Mouse (Mus musculus): Measurements from ENCODE around the gene Usp6nl. TPM values are rescaled to one million over a fixed set of nuclear protein-coding genes. Genes with fewer than 3 reads are reported as not detected.

Gene Usp6nl
- total and polyA plus RNA-seq, 2 experiments from 2014 or later = 6.5 to 18.3 TPM

DNA sequence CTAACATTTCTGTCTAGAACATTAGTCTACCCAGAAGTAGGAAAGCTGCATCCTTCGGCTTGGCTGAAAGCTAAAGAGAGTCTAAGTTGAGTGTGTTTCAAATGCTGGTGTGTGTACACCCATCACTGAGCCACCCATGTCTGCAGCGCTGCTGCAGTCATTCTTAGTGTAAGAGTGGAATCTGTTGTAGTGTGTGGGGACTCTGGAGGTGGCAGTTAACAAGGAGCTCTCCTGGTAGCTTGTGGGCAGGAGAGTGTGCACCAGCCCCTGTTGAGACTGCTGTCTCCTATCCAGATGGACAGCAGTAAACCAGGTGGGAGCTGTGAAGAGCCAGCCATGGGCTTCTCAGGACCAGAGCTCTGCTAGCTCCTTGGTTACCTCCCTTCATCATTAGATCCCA, 18.0 kb downstream of the Usp6nl start:
- DNase-seq (no peak), ATAC-seq (no peak)
- no peak overlapping the region for H3K4me2 ChIP-seq (ENCODE audit: low read depth)
- H3K4me3 ChIP-seq (ENCODE audit: low read depth, low read length) = no peak overlapping the region
- no peaks in the 10 kb centered on the region for H3K27me3 ChIP-seq (ENCODE audit: insufficient read depth, low read length)
- H3K9me3 ChIP-seq (ENCODE audit: low read length) = no peaks in the 10 kb centered on the region
- WGBS = 92% methylated on average over 2 of the region's 2 CpGs
- no peaks in the 10 kb centered on the region for H3K36me3 ChIP-seq (ENCODE audit: insufficient read depth)
- no peaks in the 10 kb centered on the region for H3K4me1 ChIP-seq (ENCODE audit: insufficient read depth)
- no peak overlapping the region for H3K9ac ChIP-seq
- H3K27ac ChIP-seq (ENCODE audit: low read depth, low read length) = no peak overlapping the region
- no peak for TF ChIP-seq CTCF (IDR thresholded peaks at IDR 0.05; ENCODE audit: low read depth)

- Histone ChIP-seq H3K27ac (ENCODE audit: low read depth, low read length) (no peak overlapping the region), H3K4me1 (ENCODE audit: insufficient read depth) (no peaks in the 10 kb centered on the region), H3K4me2 (ENCODE audit: low read depth) (no peak overlapping the region), H3K4me3 (ENCODE audit: low read depth, low read length) (no peak overlapping the region), H3K9ac (no peak overlapping the region), H3K9me3 (ENCODE audit: low read length) (no peaks in the 10 kb centered on the region), H3K36me3 (ENCODE audit: insufficient read depth) (no peaks in the 10 kb centered on the region), H3K27me3 (ENCODE audit: insufficient read depth, low read length) (no peaks in the 10 kb centered on the region)
- no peak for TF ChIP-seq CTCF (IDR thresholded peaks at IDR 0.05; ENCODE audit: low read depth)
- no peak for ATAC-seq
- no peak for DNase-seq
- WGBS = 84% methylated on average over 7 of the region's 7 CpGs
These were observed 19.0 kb downstream of the Usp6nl start for GRCm38 (mm10) chr2:6341496-6341895.

DNA sequence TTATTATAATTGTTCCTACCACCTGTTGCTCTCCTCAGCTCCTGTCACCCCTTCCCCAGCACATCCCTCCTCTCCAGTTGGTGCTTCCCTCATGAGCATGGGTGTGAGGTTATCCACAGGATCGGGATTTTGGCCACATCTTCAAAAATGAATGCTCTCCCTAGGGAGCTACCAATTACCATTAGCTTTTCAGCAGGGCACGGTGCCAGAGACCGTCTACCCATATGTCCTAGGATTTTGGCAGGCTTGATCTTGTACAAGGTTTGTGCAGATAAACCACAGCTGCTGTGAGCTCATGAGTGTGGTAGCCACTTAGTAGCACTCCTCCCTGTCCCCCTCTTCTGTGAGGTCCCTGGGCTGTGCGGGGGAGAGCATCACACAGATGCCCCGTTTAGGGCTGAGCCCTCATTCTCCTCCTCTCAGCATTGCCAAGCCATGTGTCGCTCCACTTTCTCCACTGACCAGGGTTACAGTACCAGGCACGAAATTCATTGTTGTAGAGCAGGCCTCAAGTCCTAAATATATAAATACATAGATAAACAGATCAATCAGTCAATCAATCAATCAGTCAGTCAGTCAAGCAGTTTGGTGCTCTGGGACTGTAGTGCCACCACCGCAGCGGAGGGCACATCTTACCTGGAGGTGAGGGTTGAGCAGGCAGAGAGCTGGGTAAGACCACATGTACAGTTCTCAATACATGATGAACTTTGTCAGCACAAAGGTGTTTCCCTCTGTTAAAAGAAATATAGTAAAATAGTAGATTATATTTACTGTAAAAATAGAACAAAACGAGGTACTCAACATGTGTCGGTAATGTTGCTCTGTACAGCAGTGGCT, 27.0 kb downstream of the Usp6nl start:
- ATAC-seq = peak; percentile 85
- no peak overlapping the region for H3K4me3 ChIP-seq (ENCODE audit: low read depth, low read length)
- DNase-seq = peak; percentile 61
- no peaks in the 10 kb centered on the region for H3K9me3 ChIP-seq (ENCODE audit: low read length)
- no peaks in the 10 kb centered on the region for H3K27me3 ChIP-seq (ENCODE audit: insufficient read depth, low read length)
- H3K4me1 ChIP-seq (ENCODE audit: insufficient read depth) = 0 out of 2 replicates have a peak, but pooled peaks cover 4% of the 10 kb centered on the region
- no peaks in the 10 kb centered on the region for H3K36me3 ChIP-seq (ENCODE audit: insufficient read depth)
- no peak overlapping the region for H3K9ac ChIP-seq
- no peak overlapping the region for H3K4me2 ChIP-seq (ENCODE audit: low read depth)
- 62% methylated on average over 11 of the region's 11 CpGs for whole genome bisulfite sequencing
- H3K27ac ChIP-seq (ENCODE audit: low read depth, low read length) = no peak overlapping the region
- no peak for TF ChIP-seq CTCF (IDR thresholded peaks at IDR 0.05; ENCODE audit: low read depth)

- Histone ChIP-seq H3K27me3 (ENCODE audit: insufficient read depth, low read length) (no peaks in the 10 kb centered on the region), H3K27ac (ENCODE audit: low read depth, low read length) (no peak overlapping the region), H3K9ac (no peak overlapping the region), H3K9me3 (ENCODE audit: low read length) (no peaks in the 10 kb centered on the region), H3K36me3 (ENCODE audit: insufficient read depth) (no peaks in the 10 kb centered on the region), H3K4me3 (ENCODE audit: low read depth, low read length) (no peak overlapping the region), H3K4me1 (ENCODE audit: insufficient read depth) (0 out of 2 replicates have a peak, but pooled peaks cover 4% of the 10 kb centered on the region), H3K4me2 (ENCODE audit: low read depth) (no peak overlapping the region)
- WGBS = 80% methylated on average over 9 of the region's 9 CpGs
- DNase-seq (no peak), ATAC-seq (no peak)
- no peak for TF ChIP-seq CTCF (IDR thresholded peaks at IDR 0.05; ENCODE audit: low read depth)
These were observed 27.7 kb downstream of the Usp6nl start for GRCm38 (mm10) chr2:6350164-6350563.

DNA sequence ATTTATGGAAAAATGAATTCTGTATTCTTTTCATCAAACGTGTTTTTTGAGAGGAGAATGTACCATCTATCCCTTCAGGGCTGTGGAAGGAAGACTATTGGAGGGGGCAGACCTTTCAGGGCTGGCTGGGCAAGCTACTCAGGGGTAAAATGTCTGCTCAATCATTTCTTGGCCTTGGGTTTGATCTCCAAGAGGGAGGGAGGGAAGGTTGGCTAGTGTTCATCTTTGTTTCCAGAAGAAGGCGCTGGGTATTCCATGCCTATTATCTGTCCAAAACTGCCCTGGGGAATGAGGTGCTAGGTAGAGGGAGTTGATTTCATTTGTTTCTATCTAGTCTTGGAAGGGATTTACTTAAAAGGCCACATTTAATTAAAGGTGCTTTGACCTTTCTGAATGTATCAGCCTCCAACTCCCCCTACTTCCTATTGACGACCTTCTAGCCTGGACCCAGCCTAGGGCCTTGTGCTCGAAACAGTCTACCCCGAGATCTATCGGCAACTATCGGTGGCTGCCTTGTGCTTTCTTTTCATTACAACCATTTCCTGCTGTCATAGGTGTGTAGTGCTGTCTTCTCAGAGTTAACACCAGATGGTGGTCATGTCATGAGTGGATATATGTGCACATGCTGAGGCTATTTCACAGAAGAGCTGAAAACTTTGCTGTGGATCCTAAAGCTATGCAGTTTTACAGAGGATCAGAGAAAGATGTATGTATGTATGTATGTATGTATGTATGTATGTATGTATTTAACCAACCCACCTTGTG, 28.6 kb downstream of the Usp6nl start:
- no peaks in the 10 kb centered on the region for H3K36me3 ChIP-seq (ENCODE audit: insufficient read depth)
- no peaks in the 10 kb centered on the region for H3K27me3 ChIP-seq (ENCODE audit: insufficient read depth, low read length)
- ATAC-seq (no peak), DNase-seq (no peak)
- H3K4me2 ChIP-seq (ENCODE audit: low read depth) = no peak overlapping the region
- no peak overlapping the region for H3K9ac ChIP-seq
- H3K9me3 ChIP-seq (ENCODE audit: low read length) = no peaks in the 10 kb centered on the region
- no peak overlapping the region for H3K27ac ChIP-seq (ENCODE audit: low read depth, low read length)
- H3K4me3 ChIP-seq (ENCODE audit: low read depth, low read length) = no peak overlapping the region
- TF ChIP-seq CTCF (IDR thresholded peaks at IDR 0.05; ENCODE audit: low read depth) = no peak
- WGBS = 79% methylated on average over 7 of the region's 7 CpGs
- 0 out of 2 replicates have a peak, but pooled peaks cover 4% of the 10 kb centered on the region for H3K4me1 ChIP-seq (ENCODE audit: insufficient read depth)

DNA sequence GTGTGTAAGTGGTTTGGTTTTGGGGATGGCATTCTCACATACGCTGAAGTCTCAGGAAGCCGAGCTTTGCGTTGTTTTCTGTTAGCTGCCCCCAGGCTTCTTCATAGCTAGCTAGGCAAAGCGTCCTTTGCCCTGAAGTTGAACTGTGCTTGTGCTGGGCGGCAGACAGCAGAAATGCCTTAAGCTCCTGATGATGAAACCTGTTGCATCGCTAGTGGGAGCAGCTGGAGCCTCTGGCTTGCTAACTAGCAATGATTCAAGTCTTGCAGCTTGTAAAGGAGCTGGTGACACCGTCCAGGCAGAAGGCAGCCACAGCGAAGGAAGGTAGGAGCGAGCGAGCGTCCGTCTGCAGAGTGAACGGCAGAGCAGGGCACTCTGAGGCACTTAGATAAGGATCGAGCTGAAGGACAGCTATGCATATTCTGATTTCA, 30.1 kb downstream of the Usp6nl start:
- no peak for TF ChIP-seq CTCF (IDR thresholded peaks at IDR 0.05; ENCODE audit: low read depth)
- no peak overlapping the region for H3K4me2 ChIP-seq (ENCODE audit: low read depth)
- H3K36me3 ChIP-seq (ENCODE audit: insufficient read depth) = no peaks in the 10 kb centered on the region
- H3K27me3 ChIP-seq (ENCODE audit: insufficient read depth, low read length) = no peaks in the 10 kb centered on the region
- 0 out of 2 replicates have a peak, but pooled peaks cover 4% of the 10 kb centered on the region for H3K4me1 ChIP-seq (ENCODE audit: insufficient read depth)
- no peaks in the 10 kb centered on the region for H3K9me3 ChIP-seq (ENCODE audit: low read length)
- no peak overlapping the region for H3K9ac ChIP-seq
- no peak for ATAC-seq
- 72% methylated on average over 14 of the region's 14 CpGs for WGBS
- no peak overlapping the region for H3K4me3 ChIP-seq (ENCODE audit: low read depth, low read length)
- no peak overlapping the region for H3K27ac ChIP-seq (ENCODE audit: low read depth, low read length)
- no peak for DNase-seq

- no peak for ATAC-seq
- 0 out of 2 replicates have a peak, but pooled peaks cover 4% of the 10 kb centered on the region for H3K4me1 ChIP-seq (ENCODE audit: insufficient read depth)
- WGBS = 83% methylated on average over 4 of the region's 4 CpGs
- H3K4me2 ChIP-seq (ENCODE audit: low read depth) = no peak overlapping the region
- no peak overlapping the region for H3K4me3 ChIP-seq (ENCODE audit: low read depth, low read length)
- no peaks in the 10 kb centered on the region for H3K27me3 ChIP-seq (ENCODE audit: insufficient read depth, low read length)
- no peak for TF ChIP-seq CTCF (IDR thresholded peaks at IDR 0.05; ENCODE audit: low read depth)
- H3K36me3 ChIP-seq (ENCODE audit: insufficient read depth) = no peaks in the 10 kb centered on the region
- no peak overlapping the region for H3K27ac ChIP-seq (ENCODE audit: low read depth, low read length)
- no peak for DNase-seq
- no peaks in the 10 kb centered on the region for H3K9me3 ChIP-seq (ENCODE audit: low read length)
- H3K9ac ChIP-seq = no peak overlapping the region
These were observed 30.6 kb downstream of the Usp6nl start for GRCm38 (mm10) chr2:6353060-6353459.

All from forebrain, postnatal 0 days (tissue).